Mouse (Mus musculus): ENCODE data around the gene Chchd4. TPM values are rescaled to one million over a fixed set of nuclear protein-coding genes. Genes with fewer than 3 reads are reported as not detected.

The Chchd4 gene
- polyA plus RNA-seq, 1 experiment from 2014 or later = 30.3 TPM

DNA sequence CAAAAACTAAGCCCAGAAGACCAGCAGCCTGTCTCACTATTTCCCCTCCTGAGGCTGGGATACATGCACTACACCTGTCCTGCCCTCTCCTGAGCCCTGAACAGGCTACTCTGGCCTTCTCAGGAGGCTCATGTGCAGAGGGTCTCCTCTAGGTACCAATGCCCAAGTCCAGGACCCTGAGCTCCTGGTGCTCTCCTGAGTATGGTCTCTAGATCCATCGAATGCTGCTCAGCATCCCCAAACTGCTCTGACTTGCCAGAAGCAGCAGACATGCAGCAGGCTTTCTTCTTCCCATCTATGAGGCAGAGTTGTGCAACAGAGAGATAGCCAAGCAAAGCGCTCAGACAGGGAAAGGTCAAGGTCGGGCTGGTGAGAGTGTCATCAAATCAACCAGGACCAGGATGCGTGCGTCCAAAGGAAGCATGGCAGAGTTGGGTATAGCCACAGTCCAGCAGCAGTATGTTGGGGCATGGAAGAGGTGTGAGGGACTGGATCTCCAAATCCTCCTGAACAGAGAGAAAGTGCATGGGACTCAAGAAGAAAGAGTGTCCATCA lies 56.0 kb downstream of the Chchd4 start:
- 79% methylated on average over 5 of the region's 5 CpGs for WGBS
- H3K36me3 ChIP-seq (ENCODE audit: control insufficient read depth, insufficient read depth, low read length) = no peaks in the 10 kb centered on the region
- no peak overlapping the region for H3K9ac ChIP-seq (ENCODE audit: low read length)
- ATAC-seq (no peak), DNase-seq (ENCODE audit: low spot score) (no peak)
- H3K4me2 ChIP-seq (ENCODE audit: low read length) = no peak overlapping the region
- no peaks in the 10 kb centered on the region for H3K4me1 ChIP-seq (ENCODE audit: control insufficient read depth, insufficient read depth, low read length)
- H3K27ac ChIP-seq (ENCODE audit: low read depth, low read length) = no peak overlapping the region
- H3K27me3 ChIP-seq (replicated peaks; ENCODE audit: control insufficient read depth, insufficient read depth, low read length) = 0 out of 2 replicates have a peak, but pooled peaks cover 2% of the 10 kb centered on the region
- no peak overlapping the region for H3K4me3 ChIP-seq (ENCODE audit: low read depth, low read length)
- H3K9me3 ChIP-seq (replicated peaks; ENCODE audit: control insufficient read depth, low read length) = no peaks in the 10 kb centered on the region

GRCm38 (mm10) chr6:91416146-91416545 lies 57.2 kb downstream of the Chchd4 start:
- Histone ChIP-seq H3K36me3 (ENCODE audit: control insufficient read depth, insufficient read depth, low read length) (no peaks in the 10 kb centered on the region), H3K27ac (ENCODE audit: low read depth, low read length) (no peak overlapping the region), H3K27me3 (replicated peaks; ENCODE audit: control insufficient read depth, insufficient read depth, low read length) (0 out of 2 replicates have a peak, but pooled peaks cover 2% of the 10 kb centered on the region), H3K9ac (ENCODE audit: low read length) (no peak overlapping the region), H3K9me3 (replicated peaks; ENCODE audit: control insufficient read depth, low read length) (no peaks in the 10 kb centered on the region), H3K4me2 (ENCODE audit: low read length) (no peak overlapping the region), H3K4me1 (ENCODE audit: control insufficient read depth, insufficient read depth, low read length) (no peaks in the 10 kb centered on the region), H3K4me3 (ENCODE audit: low read depth, low read length) (no peak overlapping the region)
- no peak for ATAC-seq
- WGBS = 83% methylated on average over 4 of the region's 4 CpGs
- DNase-seq (ENCODE audit: low spot score) = no peak

GRCm38 (mm10) chr6:91414890-91415289 lies 58.5 kb downstream of the Chchd4 start:
- ATAC-seq (no peak), DNase-seq (ENCODE audit: low spot score) (peak; percentile 78)
- no peak overlapping the region for H3K27ac ChIP-seq (ENCODE audit: low read depth, low read length)
- H3K36me3 ChIP-seq (ENCODE audit: control insufficient read depth, insufficient read depth, low read length) = no peaks in the 10 kb centered on the region
- H3K4me3 ChIP-seq (ENCODE audit: low read depth, low read length) = no peak overlapping the region
- H3K9me3 ChIP-seq (replicated peaks; ENCODE audit: control insufficient read depth, low read length) = no peaks in the 10 kb centered on the region
- H3K4me2 ChIP-seq (ENCODE audit: low read length) = no peak overlapping the region
- no peak overlapping the region for H3K9ac ChIP-seq (ENCODE audit: low read length)
- 0 out of 2 replicates have a peak, but pooled peaks cover 2% of the 10 kb centered on the region for H3K27me3 ChIP-seq (replicated peaks; ENCODE audit: control insufficient read depth, insufficient read depth, low read length)
- H3K4me1 ChIP-seq (ENCODE audit: control insufficient read depth, insufficient read depth, low read length) = no peaks in the 10 kb centered on the region
- WGBS = 0% methylated on average over 4 of the region's 4 CpGs

Other genes with a start within 250 kb of the Chchd4 start
- gene Wnt7a, start 62.2 kb downstream of the Chchd4 start, polyA plus RNA-seq (2014; fragmentation: Nextera tagmentation; extraction: Ambion mirVana) = 19.7 and 19.9 TPM in 2 replicates
- gene Tmem43, start 157 bp upstream of the Chchd4 start, polyA plus RNA-seq (2014; fragmentation: Nextera tagmentation; extraction: Ambion mirVana) = 55.5 and 63.0 TPM in 2 replicates
- gene Xpc, start 42.3 kb upstream of the Chchd4 start, polyA plus RNA-seq (2014; fragmentation: Nextera tagmentation; extraction: Ambion mirVana) = 17.5 and 19.7 TPM in 2 replicates
- gene Lsm3, start 42.4 kb upstream of the Chchd4 start, polyA plus RNA-seq (2014; fragmentation: Nextera tagmentation; extraction: Ambion mirVana) = 200 and 264 TPM in 2 replicates
- 45.6 and 71.7 TPM in 2 replicates for gene Slc6a6, start 210.5 kb upstream of the Chchd4 start, polyA plus RNA-seq (2014; fragmentation: Nextera tagmentation; extraction: Ambion mirVana)